Mouse (Mus musculus) bone marrow, adult 2 months (tissue): Measurements from ENCODE around the gene Pnldc1.

Source experiments
- CTCF ChIP-seq: fragments of 200-500 bp; IDR thresholded peaks from 2 replicates; pipeline ENCODE4 v1.5.1; 2011; ENCODE audit warnings: low read length, control low read depth; ENCODE audit not compliant: control insufficient read depth, insufficient read depth
- POLR2A ChIP-seq: fragments of 200-500 bp; IDR thresholded peaks from 2 replicates; pipeline ENCODE4 v1.6.1; 2011; ENCODE audit warnings: low read depth, mild to moderate bottlenecking, control low read depth, low read length, borderline replicate concordance; ENCODE audit not compliant: control insufficient read depth

DNA sequence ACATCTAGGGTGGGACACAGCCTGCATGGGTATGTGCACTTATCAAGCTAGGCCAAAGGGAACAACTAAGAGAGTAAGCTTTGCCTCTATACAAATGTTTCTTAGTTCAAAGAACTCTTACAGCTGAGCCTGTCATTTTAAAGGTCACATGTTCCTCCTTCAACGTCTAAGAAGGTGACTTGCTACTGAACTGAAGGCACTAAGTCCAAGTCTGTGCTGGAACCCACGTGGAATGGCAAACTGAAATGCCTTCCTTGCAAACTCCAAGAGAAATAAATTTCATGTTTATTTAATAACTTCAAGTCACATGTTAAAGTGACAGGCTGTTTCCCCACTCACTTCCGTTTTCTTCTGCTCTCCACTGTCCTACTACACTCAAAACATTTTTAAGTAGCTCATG is 52.6 kb downstream of the Pnldc1 start:
- TF ChIP-seq CTCF (no peak), POLR2A (no peak)
